8 mouse cellular contexts compared by ENCODE assay signal in the genomic region with DNA sequence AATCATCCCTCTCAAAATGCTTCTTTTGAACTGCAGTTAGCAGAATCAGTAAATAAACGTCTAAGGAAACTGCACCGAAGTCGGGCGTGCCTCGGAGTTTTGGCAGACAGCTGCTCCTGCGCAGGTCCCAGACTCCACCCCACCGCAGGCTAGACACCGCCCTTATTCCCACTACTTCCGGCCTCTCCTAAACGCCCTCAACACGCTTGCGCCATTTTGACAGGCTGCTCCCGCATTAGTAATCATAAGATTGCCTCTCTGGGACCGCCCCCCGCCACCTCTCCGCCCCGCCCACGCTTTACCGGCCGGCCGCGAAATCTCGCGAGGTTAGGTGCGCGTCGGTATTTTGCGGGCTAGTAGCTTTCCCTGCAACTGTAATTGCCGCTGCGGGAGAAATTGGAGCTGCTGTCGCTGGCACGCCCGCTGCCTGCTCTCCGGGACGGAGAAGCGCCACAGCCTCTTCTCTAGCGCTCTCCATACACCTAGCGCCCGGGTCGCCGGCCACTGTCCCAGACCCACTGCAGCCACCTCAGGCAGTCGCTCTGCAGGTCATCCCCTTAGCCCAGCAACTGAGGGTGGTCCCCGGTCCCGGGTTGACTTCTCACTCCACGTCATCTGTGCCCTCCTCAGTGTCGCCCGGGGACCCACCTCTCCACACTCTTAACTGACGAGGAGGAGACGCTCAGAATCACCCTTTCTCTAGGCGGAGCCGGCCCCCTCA. TPM values are rescaled to one million over a fixed set of nuclear protein-coding genes. Genes with fewer than 3 reads are reported as not detected.
A peak's percentile ranks its signal among the peaks of the same experiment; 100 is the strongest.
DNase-seq lines count a peak whose midpoint lies in the region; ATAC-seq and TF ChIP-seq lines count a peak whose summit lies in the region.

A gene (plus strand): TSS at position 330 of the 721 bp plus-strand sequence.

- 15% methylated on average over 51 of the region's 51 CpGs for WGBS in hindbrain, postnatal 0 days

- peak within 1 kb of the TSS; percentile 59 for H3K4me2 ChIP-seq in hindbrain, postnatal 0 days (ENCODE audit: low read depth, low read length)

- H3K36me3 ChIP-seq in hindbrain, postnatal 0 days (ENCODE audit: insufficient read depth, low read length): no peaks in the 10 kb centered on the region

- H3K9ac ChIP-seq in hindbrain, postnatal 0 days (replicated peaks; ENCODE audit: low read length): peak within 1 kb of the TSS; percentile 64

- no peaks in the 10 kb centered on the region for H3K4me1 ChIP-seq in hindbrain, postnatal 0 days (ENCODE audit: insufficient read depth, low read length)

- intact Hi-C loops in gastrocnemius, adult 2 months (cut with DNase I): loop anchor here (10.0 kb wide), 1 partner anchor 72 kb away; no protein-coding TSS in a partner anchor
- intact Hi-C loops in left cerebral cortex, adult 2 months (cut with DNase I): loop anchor here (2.0 kb wide), 1 partner anchor 328 kb away; a partner anchor contains a TSS

- peak within 1 kb of the TSS; percentile 95 for H3K27ac ChIP-seq in gastrocnemius, adult 2 months
- peak within 1 kb of the TSS; percentile 81 for H3K27ac ChIP-seq in hindbrain, postnatal 0 days
- H3K27ac ChIP-seq in left cerebral cortex, adult 2 months: peak within 1 kb of the TSS; percentile 88

- H3K27me3 ChIP-seq in hindbrain, postnatal 0 days (ENCODE audit: insufficient read depth, low read length): no peaks in the 10 kb centered on the region

- ATAC-seq in common myeloid progenitor, adult 5-6 weeks (replicated peaks; ENCODE audit: low read depth, poor library complexity, severe bottlenecking): peak; percentile 95
- ATAC-seq in hindbrain, postnatal 0 days: peak; percentile 99
- peak; percentile 94 for ATAC-seq in megakaryocyte, adult 5-6 weeks (ENCODE audit: poor library complexity, severe bottlenecking)

- DNase-seq in ZHBTc4 (ENCODE audit: low read depth, low spot score): peak; percentile 95
- DNase-seq in gastrocnemius, adult 2 months: peak; percentile 96
- peak; percentile 92 for DNase-seq in hindbrain, postnatal 0 days (ENCODE audit: low spot score)
- peak; percentile 90 to 91 for DNase-seq in left cerebral cortex, adult 2 months (ENCODE audit: extremely low spot score in 1 of 2, low spot score in 2 of 2)
- peak; percentile 87 to 90 for DNase-seq in right cerebral cortex, adult 2 months (ENCODE audit: low spot score in 2 of 2)
- peak; percentile 94 for DNase-seq in urinary bladder, postnatal 14 days (ENCODE audit: low spot score)

- TF ChIP-seq CTCF in gastrocnemius, adult 2 months (IDR thresholded peaks at IDR 0.05): peak; percentile 2; the same call in 1 of the 2 replicates
- no peak for TF ChIP-seq CTCF in hindbrain, postnatal 0 days (IDR thresholded peaks at IDR 0.05; ENCODE audit: low read depth)
- TF ChIP-seq CTCF in left cerebral cortex, adult 2 months (IDR thresholded peaks at IDR 0.05): no peak

- peak within 1 kb of the TSS; percentile 91 for H3K4me3 ChIP-seq in gastrocnemius, adult 2 months
- peak within 1 kb of the TSS; percentile 61 for H3K4me3 ChIP-seq in hindbrain, postnatal 0 days (ENCODE audit: low read length)
- H3K4me3 ChIP-seq in left cerebral cortex, adult 2 months: peak within 1 kb of the TSS; percentile 63

- H3K9me3 ChIP-seq in hindbrain, postnatal 0 days (ENCODE audit: low read length): no peaks in the 10 kb centered on the region

RNA-seq across cellular contexts. Expression of the gene that starts here (rescaled TPM):
- 8.8 and 14.3 TPM in 2 replicates for total RNA-seq in common myeloid progenitor, adult 5-6 weeks (2017)
- total RNA-seq in gastrocnemius, adult 2 months (2021): 10 to 100 TPM; 18.1 to 19.8 TPM
- 7.7 and 7.8 TPM in 2 replicates for total RNA-seq in hindbrain, postnatal 0 days (2014; rRNA removed)
- polyA plus RNA-seq in hindbrain, postnatal 0 days (2015; fragmentation: Nextera tagmentation; extraction: Ambion mirVana): 19.1 and 19.6 TPM in 2 replicates
- total RNA-seq in left cerebral cortex, adult 2 months (2021): 10 to 100 TPM; 22.1 to 22.5 TPM
- total RNA-seq in megakaryocyte, adult 5-6 weeks (2015): 25.2 and 37.3 TPM in 2 replicates
- total RNA-seq in megakaryocyte, adult 5-6 weeks (2017): 17.1 and 20.2 TPM in 2 replicates

Comparison
In these comparisons a context has a peak if more than half of its experiments do, and no peak if none do; other contexts are left out.
1. Peak in every context shown above with its lines: DNase-seq, ATAC-seq, H3K4me3 ChIP-seq and H3K27ac ChIP-seq.